Mouse (Mus musculus) liver, postnatal 0 days (tissue): ENCODE measurements around the gene Cacng6. TPM values are rescaled to one million over a fixed set of nuclear protein-coding genes. Genes with fewer than 3 reads are reported as not detected.

Experiments
- ATAC-seq: fragments of 200-750 bp; cut with Nextera tagmentation; 2 replicates; pipeline ENCODE4 v1.8.0; 2017; ENCODE audit warnings: mild to moderate bottlenecking, moderate library complexity
- DNase-seq: peaks from one replicate; pipeline ENCODE4 v3.0.0-alpha.2; 2016
- H3K27ac ChIP-seq: fragments of 300-500 bp; sonication (generic); 2 replicates; pipeline ENCODE4 v1.5.1; 2014; ENCODE audit warnings: antibody characterized with exemption, moderate library complexity, mild to moderate bottlenecking, low read depth
- H3K27me3 ChIP-seq: fragments of 300-500 bp; sonication (generic); 2 replicates; pipeline ENCODE4 v1.6.1; 2014; ENCODE audit warnings: low read length, control low read depth, mixed read lengths; ENCODE audit not compliant: insufficient read depth
- H3K36me3 ChIP-seq: fragments of 300-500 bp; sonication (generic); replicated peaks from 2 replicates; pipeline ENCODE4 v1.6.1; 2014; ENCODE audit warnings: mild to moderate bottlenecking, control low read depth, low read length, moderate library complexity, mixed read lengths; ENCODE audit not compliant: insufficient read depth
- H3K4me1 ChIP-seq: fragments of 300-500 bp; sonication (generic); 2 replicates; pipeline ENCODE4 v1.6.1; 2014; ENCODE audit warnings: antibody characterized with exemption, mild to moderate bottlenecking, control low read depth; ENCODE audit not compliant: insufficient read depth
- H3K4me2 ChIP-seq: fragments of 300-500 bp; sonication (generic); 2 replicates; pipeline ENCODE4 v1.6.1; 2014; ENCODE audit warnings: low read depth, mild to moderate bottlenecking, low read length, moderate library complexity, mixed read lengths
- H3K4me3 ChIP-seq: fragments of 300-500 bp; sonication (generic); 2 replicates; pipeline ENCODE4 v1.5.1; 2014; ENCODE audit warnings: low read depth, low read length
- H3K9ac ChIP-seq: fragments of 300-500 bp; sonication (generic); replicated peaks from 2 replicates; pipeline ENCODE4 v1.6.1; 2014; ENCODE audit warnings: mild to moderate bottlenecking, moderate library complexity
- H3K9me3 ChIP-seq: fragments of 300-500 bp; sonication (generic); 2 replicates; pipeline ENCODE4 v1.6.1; 2016; ENCODE audit warnings: mild to moderate bottlenecking, control low read depth, low read length, mixed read lengths
- CTCF ChIP-seq: sonication (generic); IDR thresholded peaks from 2 replicates; pipeline ENCODE4 v1.5.1; 2016; ENCODE audit warnings: antibody characterized with exemption, low read depth
- EP300 ChIP-seq: IDR thresholded peaks from 2 replicates; pipeline ENCODE4 v1.6.1; 2016; ENCODE audit warnings: antibody characterized with exemption, low read depth, mild to moderate bottlenecking
- WGBS: fragments of 180-500 bp; shearing (Covaris S2); extraction: QIAGEN DNeasy Blood & Tissue Kit; methylation state at CpG from one replicate; pipeline ENCODE4 v1.1.7; 2014; ENCODE audit not compliant: insufficient replicate concordance; 5-methylcytosine and 5-hydroxymethylcytosine counted together
- polyA plus RNA-seq: library from polyadenylated mRNA; unstranded; fragments of >200 nt; fragmentation: Nextera tagmentation; extraction: Ambion mirVana; gene quantifications from 2 replicates; pipeline ENCODE4 v1.2.1, GENCODE M21; 2015

Gene Cacng6
- polyA plus RNA-seq, result 0.30 TPM in 1 of 2 replicates, not detected in the other

DNA sequence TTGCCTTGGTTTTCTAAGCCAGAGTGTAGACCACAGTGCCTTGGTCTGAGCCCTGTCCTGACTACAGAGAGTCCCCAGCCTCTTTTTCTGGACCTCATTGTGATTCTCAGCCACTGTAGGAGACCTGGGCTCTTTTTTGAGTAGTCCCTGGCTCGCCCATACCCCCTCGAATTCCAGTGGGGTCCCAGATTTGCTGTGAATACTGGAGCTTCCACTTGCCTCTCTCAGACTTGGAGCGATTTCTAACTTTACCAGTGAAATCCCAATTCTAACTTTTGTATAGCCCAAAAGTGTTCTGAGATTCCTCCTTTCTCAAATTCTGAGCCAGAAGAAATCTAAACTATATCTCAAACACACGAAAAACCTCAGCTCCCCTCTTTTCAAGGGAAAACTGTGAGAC lies at the start of gene Cacng6:
Cacng6 (plus strand) TSS at position 301 of the 400 bp plus-strand sequence.
- ATAC-seq (no peak), DNase-seq (no peak)
- Histone ChIP-seq H3K4me3 (no peak within 1 kb of the TSS), H3K9ac (no peak within 1 kb of the TSS), H3K27ac (no peak within 1 kb of the TSS), H3K27me3 (peaks cover 40% of the 10 kb centered on the region), H3K9me3 (no peaks in the 10 kb centered on the region), H3K4me1 (no peaks in the 10 kb centered on the region), H3K4me2 (no peak within 1 kb of the TSS; the same call in 1 of the 2 replicates), H3K36me3 (no peaks in the 10 kb centered on the region)
- WGBS, result 34% methylated on average over 4 of the region's 4 CpGs
- no peak for TF ChIP-seq EP300
- no peak for TF ChIP-seq CTCF

DNA sequence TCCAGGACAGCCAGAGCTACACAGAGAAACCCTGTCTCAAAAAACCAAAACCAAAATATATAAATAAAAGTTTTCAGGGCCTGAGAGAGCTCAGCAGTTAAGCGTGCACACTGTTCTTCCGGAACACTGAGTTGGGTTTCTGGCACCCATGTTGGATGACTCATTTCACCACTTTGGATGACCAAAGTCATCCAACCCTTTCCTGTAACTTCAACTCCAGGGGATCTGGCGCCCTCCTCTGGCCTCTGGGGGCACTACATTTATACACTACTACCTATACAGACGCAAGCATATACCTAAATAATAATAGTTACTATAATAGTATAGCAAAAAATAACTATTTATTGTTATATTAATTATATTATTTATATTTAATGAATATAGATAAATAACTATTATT lies 47.2 kb upstream of the Cacng6 start:
- peak; percentile 70 for DNase-seq
- H3K27ac ChIP-seq, result no peak overlapping the region
- no peak overlapping the region for H3K9ac ChIP-seq
- H3K36me3 ChIP-seq, result no peaks in the 10 kb centered on the region
- H3K9me3 ChIP-seq, result no peaks in the 10 kb centered on the region
- no peak; the same call in 1 of the 2 replicates for ATAC-seq
- no peaks in the 10 kb centered on the region for H3K27me3 ChIP-seq
- no peak overlapping the region for H3K4me3 ChIP-seq
- no peaks in the 10 kb centered on the region for H3K4me1 ChIP-seq
- no peak for TF ChIP-seq EP300
- TF ChIP-seq CTCF, result peak; percentile 64
- WGBS, result 46% methylated on average over 4 of the region's 4 CpGs
- H3K4me2 ChIP-seq, result no peak overlapping the region

DNA sequence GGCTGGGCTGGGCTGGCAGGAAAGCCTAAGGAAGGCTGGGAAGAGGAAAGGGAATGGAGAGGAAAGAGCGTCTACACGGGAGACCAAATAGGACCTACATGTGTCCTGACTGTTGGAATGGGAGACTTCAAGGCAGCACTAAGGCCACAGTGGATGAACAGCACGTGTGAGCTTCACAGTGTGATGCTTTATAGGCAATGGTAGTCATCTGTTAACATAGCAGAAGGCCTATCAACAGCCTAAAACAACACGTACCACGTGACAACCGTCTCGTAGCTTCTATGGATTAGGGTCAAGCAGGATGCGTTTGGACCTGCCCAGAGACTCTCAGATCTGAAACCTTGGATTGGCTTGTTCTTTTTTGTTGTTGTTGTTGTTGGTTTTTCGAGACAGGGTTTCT lies 41.9 kb upstream of the Cacng6 start:
- DNase-seq (no peak), ATAC-seq (no peak)
- Histone ChIP-seq H3K27ac (no peak overlapping the region), H3K36me3 (no peaks in the 10 kb centered on the region), H3K27me3 (no peaks in the 10 kb centered on the region), H3K9ac (no peak overlapping the region), H3K9me3 (no peaks in the 10 kb centered on the region), H3K4me3 (no peak overlapping the region), H3K4me1 (no peaks in the 10 kb centered on the region), H3K4me2 (no peak overlapping the region)
- no peak for TF ChIP-seq CTCF
- TF ChIP-seq EP300, result no peak
- 70% methylated on average over 9 of the region's 9 CpGs for WGBS

DNA sequence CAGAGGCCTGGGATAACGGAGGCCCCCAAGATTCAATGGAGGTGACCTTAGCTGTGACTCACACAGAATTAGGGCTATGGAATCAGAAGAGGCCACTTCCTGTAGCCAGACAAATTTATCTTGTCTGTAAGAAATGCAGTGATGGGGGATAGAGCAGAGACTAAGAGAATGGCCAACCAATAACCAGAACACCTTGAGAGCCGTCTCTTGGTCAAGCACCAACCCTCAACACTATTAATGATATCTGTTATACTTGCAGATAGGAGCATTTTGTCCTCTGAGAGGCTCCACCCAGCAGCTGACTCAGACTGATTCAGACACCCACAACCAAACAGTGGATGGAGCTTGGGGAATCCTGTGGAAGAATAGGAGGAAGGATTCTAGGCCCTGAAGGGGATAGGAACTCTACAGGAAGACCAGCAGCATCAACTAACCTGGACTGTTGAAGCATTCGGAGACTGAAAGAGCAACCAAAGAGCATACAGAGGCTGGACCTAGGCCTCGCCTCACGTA lies 39.1 kb upstream of the Cacng6 start:
- Histone ChIP-seq H3K9ac (no peak overlapping the region), H3K4me3 (no peak overlapping the region), H3K4me1 (no peaks in the 10 kb centered on the region), H3K36me3 (no peaks in the 10 kb centered on the region), H3K27me3 (0 out of 2 replicates have a peak, but pooled peaks cover 7% of the 10 kb centered on the region), H3K27ac (no peak overlapping the region), H3K4me2 (no peak overlapping the region), H3K9me3 (no peaks in the 10 kb centered on the region)
- ATAC-seq, result no peak
- TF ChIP-seq CTCF (no peak), EP300 (no peak)
- WGBS, result 76% methylated on average over 5 of the region's 5 CpGs
- no peak for DNase-seq

DNA sequence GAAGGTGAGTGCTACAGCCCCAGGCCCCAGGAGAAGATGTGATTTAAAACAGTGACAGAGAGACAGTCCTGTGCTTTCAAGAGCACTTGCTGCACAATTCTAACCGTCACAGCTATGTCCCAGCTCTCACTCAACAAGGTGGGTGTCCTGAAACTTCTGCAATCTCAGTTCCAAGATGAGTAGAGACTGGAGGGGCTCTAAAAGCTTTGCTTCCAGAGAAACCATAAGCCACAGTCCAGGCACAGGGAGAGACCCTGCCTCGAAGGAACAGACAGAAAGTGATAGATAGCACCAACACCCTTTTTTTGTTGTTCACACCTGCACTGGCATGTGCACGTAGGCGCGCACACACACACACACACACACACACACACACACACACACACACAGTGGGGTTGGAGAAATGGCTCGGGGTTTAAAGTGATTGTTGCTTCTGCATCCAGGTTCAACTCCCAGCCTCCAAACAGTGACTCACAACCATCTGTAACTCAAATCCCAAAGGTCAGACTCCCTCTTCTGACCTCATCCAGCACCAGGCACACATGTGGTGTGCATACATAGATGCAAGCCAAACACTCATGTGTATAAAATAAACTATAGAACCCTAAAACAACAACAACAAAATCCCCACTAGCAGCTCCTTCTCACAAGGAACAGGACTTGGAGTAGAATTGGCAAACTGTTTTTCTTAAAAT lies 37.8 kb upstream of the Cacng6 start:
- 75% methylated on average over 6 of the region's 6 CpGs for WGBS
- Histone ChIP-seq H3K9ac (no peak overlapping the region), H3K4me1 (no peaks in the 10 kb centered on the region), H3K9me3 (no peaks in the 10 kb centered on the region), H3K4me2 (no peak overlapping the region), H3K36me3 (no peaks in the 10 kb centered on the region), H3K27me3 (0 out of 2 replicates have a peak, but pooled peaks cover 10% of the 10 kb centered on the region), H3K27ac (no peak overlapping the region), H3K4me3 (no peak overlapping the region)
- DNase-seq (no peak), ATAC-seq (no peak)
- no peak for TF ChIP-seq CTCF
- no peak for TF ChIP-seq EP300

DNA sequence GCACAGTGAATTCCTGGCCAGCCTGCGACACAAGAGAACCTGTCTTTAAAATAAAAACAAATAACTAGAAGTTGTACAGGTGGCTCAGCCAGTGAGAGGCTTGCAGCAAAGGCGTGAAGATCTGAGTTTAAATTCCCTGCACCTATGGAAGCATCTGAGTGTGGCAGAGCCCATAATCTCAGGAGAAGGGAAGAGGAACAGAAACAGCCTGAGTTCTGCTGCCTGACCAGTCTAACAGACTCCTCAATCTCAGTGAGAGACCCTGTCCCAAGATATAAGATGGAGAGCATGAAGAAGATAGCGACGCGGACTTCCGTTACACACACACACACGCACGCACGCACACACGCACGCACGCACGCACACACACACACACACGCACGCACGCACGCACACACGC lies 36.2 kb upstream of the Cacng6 start:
- Histone ChIP-seq H3K9me3 (no peaks in the 10 kb centered on the region), H3K27me3 (0 out of 2 replicates have a peak, but pooled peaks cover 10% of the 10 kb centered on the region), H3K36me3 (no peaks in the 10 kb centered on the region), H3K27ac (no peak overlapping the region), H3K9ac (no peak overlapping the region), H3K4me3 (no peak overlapping the region), H3K4me1 (no peaks in the 10 kb centered on the region), H3K4me2 (no peak overlapping the region)
- WGBS, result 75% methylated on average over 18 of the region's 18 CpGs
- no peak for DNase-seq
- ATAC-seq, result no peak
- no peak for TF ChIP-seq EP300
- TF ChIP-seq CTCF, result no peak
